Mouse (Mus musculus) heart, postnatal 0 days (tissue): ENCODE results near the gene Mroh2a. TPM values are rescaled to one million over a fixed set of nuclear protein-coding genes. Genes with fewer than 3 reads are reported as not detected.

Experiments
- ATAC-seq: fragments of 200-750 bp; cut with Nextera tagmentation; 2 replicates; pipeline ENCODE4 v1.8.0; 2017; ENCODE audit warnings: low read depth, moderate number of reproducible peaks, moderate library complexity; ENCODE audit not compliant: insufficient read depth
- DNase-seq: peaks from one replicate; pipeline ENCODE4 v3.0.0-alpha.2; 2016; ENCODE audit warnings: low spot score
- H3K27ac ChIP-seq: fragments of 300-500 bp; sonication (generic); 2 replicates; pipeline ENCODE4 v1.5.1; 2014; ENCODE audit warnings: low read depth, mild to moderate bottlenecking
- H3K27me3 ChIP-seq: fragments of 300-500 bp; sonication (generic); 2 replicates; pipeline ENCODE4 v1.6.1; 2014; ENCODE audit warnings: low read length, mixed read lengths; ENCODE audit not compliant: control insufficient read depth, insufficient read depth
- H3K36me3 ChIP-seq: fragments of 300-500 bp; sonication (generic); replicated peaks from 2 replicates; pipeline ENCODE4 v1.6.1; 2014; ENCODE audit warnings: low read length, mixed read lengths; ENCODE audit not compliant: control insufficient read depth, insufficient read depth
- H3K4me1 ChIP-seq: fragments of 300-500 bp; sonication (generic); 2 replicates; pipeline ENCODE4 v1.6.1; 2014; ENCODE audit warnings: antibody characterized with exemption; ENCODE audit not compliant: control insufficient read depth, insufficient read depth
- H3K4me2 ChIP-seq: fragments of 300-500 bp; sonication (generic); 2 replicates; pipeline ENCODE4 v1.6.1; 2014; ENCODE audit warnings: low read depth, mild to moderate bottlenecking, low read length, moderate library complexity
- H3K4me3 ChIP-seq: fragments of 300-500 bp; sonication (generic); 2 replicates; pipeline ENCODE4 v1.5.1; 2014; ENCODE audit warnings: low read depth, low read length
- H3K9ac ChIP-seq: fragments of 300-500 bp; sonication (generic); replicated peaks from 2 replicates; pipeline ENCODE4 v1.6.1; 2014; ENCODE audit warnings: low read depth, low read length, mixed read lengths
- H3K9me3 ChIP-seq: fragments of 300-500 bp; sonication (generic); replicated peaks from 2 replicates; pipeline ENCODE4 v1.6.1; 2016; ENCODE audit warnings: low read length; ENCODE audit not compliant: control insufficient read depth
- CTCF ChIP-seq: IDR thresholded peaks from 2 replicates; pipeline ENCODE4 v1.5.1; 2016; ENCODE audit warnings: antibody characterized with exemption, control low read depth, low read depth
- EP300 ChIP-seq: IDR thresholded peaks from 2 replicates; pipeline ENCODE4 v1.6.1; 2016; ENCODE audit warnings: antibody characterized with exemption, low read depth
- WGBS: fragments of 180-500 bp; shearing (Covaris S2); extraction: QIAGEN DNeasy Blood & Tissue Kit; methylation state at CpG from one replicate; pipeline ENCODE4 v1.1.7; 2014; 5-methylcytosine and 5-hydroxymethylcytosine counted together
- polyA plus RNA-seq: library from polyadenylated mRNA; unstranded; fragments of >200 nt; fragmentation: Nextera tagmentation; extraction: Ambion mirVana; gene quantifications from 2 replicates; pipeline ENCODE4 v1.2.1, GENCODE M21; 2015
- total RNA-seq: library from RNA; depleted of rRNA; stranded (reverse); fragments of >200 nt; gene quantifications from 2 replicates; pipeline ENCODE4 v1.2.3, GENCODE M21; 2014; ENCODE audit warnings: low replicate concordance

The Mroh2a gene
- total and polyA plus RNA-seq, 2 experiments from 2014 or later, result 0.23 TPM; not detected in 1

GRCm38 (mm10) chr1:88286887-88287696, 60.3 kb downstream of the Mroh2a start:
- Histone ChIP-seq H3K9me3 (0 out of 2 replicates have a peak, but pooled peaks cover 43% of the 10 kb centered on the region), H3K4me2 (no peak overlapping the region), H3K9ac (no peak overlapping the region), H3K4me3 (no peak overlapping the region), H3K36me3 (no peaks in the 10 kb centered on the region), H3K27me3 (no peaks in the 10 kb centered on the region), H3K27ac (no peak overlapping the region), H3K4me1 (no peaks in the 10 kb centered on the region)
- DNase-seq (no peak), ATAC-seq (no peak)
- 65% methylated on average over 13 of the region's 13 CpGs for WGBS
- TF ChIP-seq CTCF, result no peak
- no peak for TF ChIP-seq EP300

GRCm38 (mm10) chr1:88287697-88287980, 60.9 kb downstream of the Mroh2a start:
- DNase-seq (peak; percentile 53), ATAC-seq (no peak)
- Histone ChIP-seq H3K27me3 (no peaks in the 10 kb centered on the region), H3K4me1 (no peaks in the 10 kb centered on the region), H3K9me3 (0 out of 2 replicates have a peak, but pooled peaks cover 46% of the 10 kb centered on the region), H3K9ac (no peak overlapping the region), H3K4me3 (no peak overlapping the region), H3K36me3 (no peaks in the 10 kb centered on the region), H3K4me2 (no peak overlapping the region), H3K27ac (no peak overlapping the region)
- 32% methylated on average over 5 of the region's 5 CpGs for WGBS
- TF ChIP-seq CTCF (peak; percentile 77), EP300 (no peak)

- DNase-seq (no peak), ATAC-seq (no peak)
- 31% methylated on average over 3 of the region's 3 CpGs for WGBS
- H3K36me3 ChIP-seq, result no peaks in the 10 kb centered on the region
- H3K4me3 ChIP-seq, result no peak overlapping the region
- H3K27ac ChIP-seq, result no peak overlapping the region
- H3K4me2 ChIP-seq, result no peak overlapping the region
- no peaks in the 10 kb centered on the region for H3K27me3 ChIP-seq
- H3K9ac ChIP-seq, result no peak overlapping the region
- H3K4me1 ChIP-seq, result no peaks in the 10 kb centered on the region
- no peak for TF ChIP-seq CTCF
- TF ChIP-seq EP300, result no peak
- H3K9me3 ChIP-seq, result 0 out of 2 replicates have a peak, but pooled peaks cover 42% of the 10 kb centered on the region
These were observed 61.4 kb downstream of the Mroh2a start for GRCm38 (mm10) chr1:88288056-88288788.

- no peak for TF ChIP-seq CTCF
- TF ChIP-seq EP300, result no peak
- WGBS, result 61% methylated on average over 3 of the region's 3 CpGs
- H3K4me2 ChIP-seq, result no peak overlapping the region
- DNase-seq (no peak), ATAC-seq (no peak)
- H3K36me3 ChIP-seq, result no peaks in the 10 kb centered on the region
- no peak overlapping the region for H3K4me3 ChIP-seq
- no peak overlapping the region for H3K9ac ChIP-seq
- 0 out of 2 replicates have a peak, but pooled peaks cover 42% of the 10 kb centered on the region for H3K9me3 ChIP-seq
- H3K4me1 ChIP-seq, result no peaks in the 10 kb centered on the region
- H3K27ac ChIP-seq, result no peak overlapping the region
- H3K27me3 ChIP-seq, result no peaks in the 10 kb centered on the region
These were observed 62.0 kb downstream of the Mroh2a start for GRCm38 (mm10) chr1:88288789-88289127.

- Histone ChIP-seq H3K4me3 (no peak overlapping the region), H3K36me3 (no peaks in the 10 kb centered on the region), H3K27me3 (no peaks in the 10 kb centered on the region), H3K9me3 (0 out of 2 replicates have a peak, but pooled peaks cover 42% of the 10 kb centered on the region), H3K4me2 (no peak overlapping the region), H3K4me1 (no peaks in the 10 kb centered on the region), H3K9ac (no peak overlapping the region), H3K27ac (no peak overlapping the region)
- ATAC-seq (no peak), DNase-seq (no peak)
- TF ChIP-seq EP300, result no peak
- TF ChIP-seq CTCF, result no peak
- 39% methylated on average over 2 of the region's 2 CpGs for WGBS
These were observed 62.4 kb downstream of the Mroh2a start for GRCm38 (mm10) chr1:88289152-88289551.
